Mouse (Mus musculus) activated CD4-positive, CD25-positive, alpha-beta regulatory T cell (primary cell): ENCODE results near the gene Smim27. TPM values are rescaled to one million over a fixed set of nuclear protein-coding genes. Genes with fewer than 3 reads are reported as not detected.

Experiments
- polyA plus RNA-seq, 2 experiments: library from polyadenylated mRNA; unstranded; fragments of 100-300 nt; shearing (Covaris generic); gene quantifications; one replicate each; pipeline ENCODE4 v1.2.1; 2017

Gene Smim27
- polyA plus RNA-seq: 10 to 100 TPM; 47.9 to 63.0 TPM

DNA sequence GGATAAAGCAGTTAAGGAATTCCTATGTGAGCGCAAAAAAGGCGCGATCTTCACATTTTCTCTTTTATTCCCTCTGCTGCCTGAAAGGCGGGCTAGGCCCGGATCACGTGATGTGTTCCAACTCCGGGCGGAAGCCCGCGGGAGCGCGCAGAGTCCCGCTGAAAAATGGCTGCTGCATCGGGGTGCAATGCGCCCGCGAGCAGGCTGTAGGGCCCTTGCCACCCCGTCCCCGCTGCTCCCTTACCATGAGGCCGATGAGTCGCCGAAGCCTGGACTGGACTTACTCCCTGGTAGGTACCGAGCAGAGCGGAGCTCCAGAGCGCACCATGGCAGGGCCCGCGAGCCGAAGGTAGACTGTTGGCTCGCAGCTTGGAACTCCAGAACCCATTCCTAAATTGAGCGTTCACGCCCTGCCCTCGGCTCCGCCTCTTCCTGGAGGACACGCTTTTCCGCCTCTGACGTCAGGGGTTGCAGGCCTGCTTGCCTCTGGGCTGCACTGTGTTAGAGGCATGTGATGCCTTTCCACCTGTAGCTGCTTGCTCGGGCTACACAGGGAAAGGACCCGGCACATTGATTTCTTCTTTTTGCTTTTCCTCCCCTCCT, at the start of gene Smim27, which contains the start of gene Topors:
Gene Smim27 (plus strand): TSS at position 150 of the 603 bp plus-strand sequence.
Gene Topors (minus strand): TSS at position 421 of the 603 bp plus-strand sequence.

DNA sequence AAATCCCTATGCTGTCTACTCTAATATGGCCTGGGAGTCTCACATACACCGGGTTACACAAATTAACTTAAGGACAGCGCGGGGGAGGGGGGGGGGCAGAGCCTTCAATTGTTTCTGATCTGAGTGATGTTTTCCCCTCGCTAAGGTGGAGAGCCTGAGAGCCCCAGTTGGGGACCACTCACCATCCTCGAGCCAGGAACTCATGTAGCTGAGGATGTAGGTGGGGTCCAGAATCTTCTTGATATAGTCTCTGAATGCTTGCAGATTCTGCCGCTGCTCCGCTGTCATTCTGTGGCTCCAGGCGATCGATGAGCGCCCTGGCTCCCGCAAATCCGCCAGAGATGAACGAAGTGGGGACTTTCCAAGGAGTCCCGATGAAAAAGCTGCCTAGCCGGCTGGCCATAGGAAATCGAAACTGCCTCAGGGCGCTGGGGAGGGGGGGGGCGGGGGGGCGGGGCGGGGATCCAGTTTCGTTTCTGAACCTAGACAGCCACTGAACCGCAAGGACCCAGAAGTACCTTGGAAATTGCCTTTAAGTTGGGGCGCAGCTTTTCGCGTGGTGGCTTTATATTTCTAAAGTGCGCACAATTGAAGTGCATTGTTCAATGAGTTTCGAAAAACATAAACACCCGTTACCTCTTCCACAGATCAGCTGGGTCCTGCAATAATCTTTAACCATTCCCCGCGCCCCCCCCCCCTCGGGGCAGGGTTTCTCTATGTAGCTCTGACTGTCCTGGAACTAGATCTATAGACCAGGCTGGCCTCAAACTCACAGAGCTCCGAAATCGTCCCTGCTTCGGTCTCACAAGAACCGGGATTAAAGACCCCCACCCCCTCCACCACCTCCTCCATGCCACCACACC, 29.7 kb upstream of the Smim27 start, which contains the start of gene Ddx58:
Gene Ddx58 (minus strand): TSS at position 420 of the 863 bp plus-strand sequence.

DNA sequence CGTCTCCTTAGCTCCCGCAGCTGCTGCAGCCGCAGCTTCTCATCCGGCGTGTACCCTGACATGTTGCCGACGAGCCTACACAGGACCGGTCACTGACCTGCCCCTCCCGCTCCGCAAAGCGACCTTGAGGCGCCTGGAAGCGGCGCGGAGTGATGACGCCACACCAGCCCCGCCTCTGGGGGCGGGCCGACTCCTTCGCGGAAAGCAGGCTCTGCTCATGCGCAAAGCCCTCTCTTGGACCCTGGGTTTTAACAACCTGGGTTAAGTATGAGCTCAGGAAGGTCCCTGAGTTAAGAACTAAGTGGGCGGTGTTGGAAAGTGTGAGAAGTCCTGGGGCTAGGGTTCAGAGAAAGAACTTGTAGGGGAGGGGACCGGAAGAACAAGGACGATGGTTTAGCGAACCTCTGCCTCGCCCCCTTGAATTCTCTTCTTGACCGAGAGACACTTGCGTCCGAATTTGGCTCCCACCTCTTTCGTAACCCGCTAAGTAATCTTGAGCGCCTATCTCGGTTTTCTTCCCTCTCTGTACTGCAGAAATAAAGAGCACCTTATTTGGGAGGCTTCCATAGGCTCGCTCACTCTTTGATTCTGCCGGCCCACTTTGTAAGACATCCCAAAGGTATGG, 10.0 kb downstream of the Smim27 start, which contains the start of gene Ndufb6:
Gene Ndufb6 (minus strand): TSS at position 146 of the 625 bp plus-strand sequence.

Other genes with a start within 250 kb of the Smim27 start
- gene Aco1, start 126.5 kb upstream of the Smim27 start, polyA plus RNA-seq: 10 to 100 TPM; 23.2 to 30.4 TPM
- 100 to 1,000 TPM in 1 of 2 experiments, 10 to 100 TPM in 1; 99.1 to 113 TPM for gene Ddx58, start 29.8 kb upstream of the Smim27 start, polyA plus RNA-seq
- 10 to 100 TPM; 36.0 to 36.4 TPM for gene Topors, start 271 bp downstream of the Smim27 start, polyA plus RNA-seq
- 100 to 1,000 TPM; 123 to 145 TPM for gene Ndufb6, start 9.8 kb downstream of the Smim27 start, polyA plus RNA-seq
- under 1 TPM in 1 of 2 experiments, not detected in 1; 0.14 TPM for gene Tmem215, start 202.6 kb downstream of the Smim27 start, polyA plus RNA-seq